Comparison of ENCODE assay signal across 7 mouse cellular contexts in the genomic region with DNA sequence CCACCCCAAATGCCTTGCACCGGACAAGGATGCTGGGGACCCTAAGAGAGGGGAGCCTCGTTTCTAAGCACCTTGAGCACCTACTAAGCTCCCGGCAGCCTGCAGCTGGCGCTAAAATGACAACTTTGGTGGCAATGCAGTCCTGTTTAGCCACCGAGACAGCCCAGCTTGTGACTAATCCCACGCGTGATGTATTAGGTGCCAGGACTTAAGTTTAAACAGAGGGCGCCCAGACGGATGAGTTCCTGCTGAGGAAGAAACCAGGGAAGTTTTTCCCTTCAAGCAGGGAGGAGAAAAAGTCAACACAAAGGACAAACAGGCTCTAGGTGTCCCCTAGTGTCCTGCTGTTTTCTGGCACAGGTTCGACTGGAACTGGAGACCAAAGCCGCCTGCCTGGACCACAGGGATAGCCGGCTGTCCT. TPM values are rescaled to one million over a fixed set of nuclear protein-coding genes. Genes with fewer than 3 reads are reported as not detected.
DNase-seq lines count a peak whose midpoint lies in the region; ATAC-seq and TF ChIP-seq lines count a peak whose summit lies in the region.

No protein-coding gene starts in this region.

- no peaks in the 10 kb centered on the region for H3K9me3 ChIP-seq in forebrain, embryonic 10.5 days
- H3K9me3 ChIP-seq in limb, embryonic 14.5 days (ENCODE audit: control insufficient read depth, low read length): no peaks in the 10 kb centered on the region

- H3K27ac ChIP-seq in liver, adult 2 months (replicated peaks; ENCODE audit: insufficient read depth, low read depth, low read length): peak overlapping the region; percentile 77
- H3K27ac ChIP-seq in brown adipose tissue, adult 24 weeks (replicated peaks; ENCODE audit: low read depth, low read length): peak overlapping the region; percentile 83
- H3K27ac ChIP-seq in forebrain, embryonic 10.5 days: peak overlapping the region; percentile 92
- H3K27ac ChIP-seq in limb, embryonic 14.5 days (replicated peaks; ENCODE audit: low read depth, low read length): peak overlapping the region; percentile 87
- H3K27ac ChIP-seq in olfactory bulb, adult 2 months (ENCODE audit: insufficient read depth, low read depth, low read length): peak overlapping the region; percentile 85

- intact Hi-C loops in gastrocnemius, postnatal 36 days (cut with DNase I): loop anchor here (2.0 to 5.0 kb wide), 2 partner anchors 102 to 162 kb away; no protein-coding TSS in a partner anchor

- H3K9ac ChIP-seq in liver, adult 2 months (ENCODE audit: low read depth, low read length): peak overlapping the region; percentile 83
- H3K9ac ChIP-seq in limb, embryonic 14.5 days (ENCODE audit: low read depth, low read length, severe bottlenecking): peak overlapping the region; percentile 55

- TF ChIP-seq POLR2A in liver, adult 2 months (IDR thresholded peaks at IDR 0.05; ENCODE audit: extremely low read depth, insufficient read depth, low read length): no peak
- no peak for TF ChIP-seq POLR2A in limb, embryonic 14.5 days (IDR thresholded peaks at IDR 0.05; ENCODE audit: borderline replicate concordance, extremely low read depth, insufficient read depth, insufficient read length)
- no peak for TF ChIP-seq POLR2A in olfactory bulb, adult 2 months (IDR thresholded peaks at IDR 0.05; ENCODE audit: insufficient read depth, low read depth, low read length)

- peak; percentile 43 for DNase-seq in liver, adult 2 months (ENCODE audit: extremely low read depth, low read depth, low spot score)
- no peak for DNase-seq in liver
- DNase-seq in forebrain, embryonic 10.5 days (ENCODE audit: extremely low spot score, low spot score): no peak
- DNase-seq in limb, embryonic 14.5 days (ENCODE audit: low spot score): peak; percentile 42
- no peak for DNase-seq in gastrocnemius, postnatal 36 days

- H3K4me3 ChIP-seq in liver, adult 2 months (ENCODE audit: insufficient read depth, low read depth, low read length): peak overlapping the region; percentile 61
- peak overlapping the region; percentile 59 for H3K4me3 ChIP-seq in brown adipose tissue, adult 24 weeks (ENCODE audit: insufficient read depth, low read depth, low read length)
- peak overlapping the region; percentile 59 for H3K4me3 ChIP-seq in forebrain, embryonic 10.5 days
- peak overlapping the region; percentile 37 for H3K4me3 ChIP-seq in limb, embryonic 14.5 days (replicated peaks; ENCODE audit: low read length)
- H3K4me3 ChIP-seq in olfactory bulb, adult 2 months (ENCODE audit: insufficient read depth, low read depth, low read length): peak overlapping the region; percentile 50

- no peaks in the 10 kb centered on the region for H3K36me3 ChIP-seq in liver, adult 2 months (ENCODE audit: control insufficient read depth, insufficient read depth, low read length)
- peaks cover 9% of the 10 kb centered on the region for H3K36me3 ChIP-seq in forebrain, embryonic 10.5 days (replicated peaks)
- H3K36me3 ChIP-seq in limb, embryonic 14.5 days (ENCODE audit: control insufficient read depth, insufficient read depth, low read length): peaks cover 7% of the 10 kb centered on the region

- no peak for ATAC-seq in limb, embryonic 14.5 days (ENCODE audit: low FRiP score, low read depth)

- H3K4me2 ChIP-seq in limb, embryonic 14.5 days (replicated peaks; ENCODE audit: low read depth, low read length, severe bottlenecking): peak overlapping the region; percentile 82

- 5% methylated on average over 12 of the region's 12 CpGs for WGBS in liver, adult 2 months
- WGBS in forebrain, embryonic 10.5 days: 3% methylated on average over 12 of the region's 12 CpGs
- 5% methylated on average over 12 of the region's 12 CpGs for WGBS in limb, embryonic 14.5 days
- 17% methylated on average over 12 of the region's 12 CpGs for WGBS in olfactory bulb, adult 2 months

- no peaks in the 10 kb centered on the region for H3K79me2 ChIP-seq in liver, adult 2 months (ENCODE audit: control insufficient read depth, insufficient read depth, low read length)

- H3K4me1 ChIP-seq in liver, adult 2 months (ENCODE audit: control insufficient read depth, insufficient read depth, low read length): peaks cover 21% of the 10 kb centered on the region
- no peaks in the 10 kb centered on the region for H3K4me1 ChIP-seq in brown adipose tissue, adult 24 weeks (ENCODE audit: control insufficient read depth, insufficient read depth, insufficient read length, low read length)
- H3K4me1 ChIP-seq in forebrain, embryonic 10.5 days: peaks cover 55% of the 10 kb centered on the region
- peaks cover 20% of the 10 kb centered on the region for H3K4me1 ChIP-seq in limb, embryonic 14.5 days (ENCODE audit: control insufficient read depth, insufficient read depth, low read length)
- H3K4me1 ChIP-seq in olfactory bulb, adult 2 months (ENCODE audit: control insufficient read depth, insufficient read depth, low read length): peaks cover 21% of the 10 kb centered on the region

- no peaks in the 10 kb centered on the region for H3K27me3 ChIP-seq in liver, adult 2 months (ENCODE audit: control insufficient read depth, insufficient read depth, low read length)
- peaks cover 55% of the 10 kb centered on the region for H3K27me3 ChIP-seq in forebrain, embryonic 10.5 days (ENCODE audit: poor library complexity, severe bottlenecking)
- H3K27me3 ChIP-seq in limb, embryonic 14.5 days (ENCODE audit: control insufficient read depth, insufficient read depth, low read length): no peaks in the 10 kb centered on the region

- peak; percentile 30; the same call in 1 of the 2 replicates for TF ChIP-seq CTCF in liver, adult 2 months (IDR thresholded peaks at IDR 0.05; ENCODE audit: low read depth, low read length)
- TF ChIP-seq CTCF in olfactory bulb, adult 2 months (IDR thresholded peaks at IDR 0.05; ENCODE audit: insufficient read depth, low read depth, low read length): no peak

RNA-seq across cellular contexts. Expression of a gene that starts 6.6 kb away (rescaled TPM):
- 2.8 and 5.8 TPM in 2 replicates for total RNA-seq in liver, adult 2 months (2014; rRNA removed)
- 26.9 and 28.5 TPM in 2 replicates for polyA plus RNA-seq in liver, adult 2 months (2012; rRNA removed)
- 14.0 and 14.4 TPM in 2 replicates for polyA plus RNA-seq in brown adipose tissue, adult 24 weeks (2012; ENCODE audit: insufficient read depth, insufficient read length, missing spikeins)
- polyA plus RNA-seq in forebrain, embryonic 10.5 days (2016; fragmentation: Nextera tagmentation; extraction: Ambion mirVana): 42.5 and 49.0 TPM in 2 replicates
- 143 and 188 TPM in 2 replicates for polyA plus RNA-seq in limb, embryonic 14.5 days (2012; rRNA removed)
- 71.9 and 73.4 TPM in 2 replicates for polyA plus RNA-seq in limb, embryonic 14.5 days (2014; fragmentation: Nextera tagmentation; extraction: Ambion mirVana)
- polyA plus RNA-seq in olfactory bulb, adult 2 months (2012; ENCODE audit: insufficient read depth, insufficient read length, low replicate concordance, missing spikeins): not detected in 2 replicates
- 10 to 100 TPM; 11.4 to 12.3 TPM for total RNA-seq in gastrocnemius, postnatal 36 days (2021)

Comparison
In these comparisons a context has a peak if more than half of its experiments do, and no peak if none do; other contexts are left out.
1. DNase-seq: peak in liver, adult 2 months (single experiment) and limb, embryonic 14.5 days (single experiment); none in liver (single experiment), forebrain, embryonic 10.5 days (single experiment) and gastrocnemius, postnatal 36 days (0 of 2).
2. RNA of a gene that starts 6.6 kb away (polyA plus RNA-seq): 71.9 to 188 TPM in limb, embryonic 14.5 days, 42.5 to 49.0 TPM in forebrain, embryonic 10.5 days, 26.9 to 28.5 TPM in liver, adult 2 months and 14.0 to 14.4 TPM in brown adipose tissue, adult 24 weeks; not detected in olfactory bulb, adult 2 months; every median in the first group is over 10 times any median in the second.
3. Peak in every context shown above with its lines, with median percentiles within 50 percentile points of each other: H3K27ac ChIP-seq and H3K4me3 ChIP-seq.